Mouse (Mus musculus) heart, embryonic 15.5 days (tissue): ENCODE data around the gene Zfp691. TPM values are rescaled to one million over a fixed set of nuclear protein-coding genes. Genes with fewer than 3 reads are reported as not detected.

Experiments
- ATAC-seq: fragments of 200-750 bp; cut with Nextera tagmentation; replicated peaks from 2 replicates; pipeline ENCODE4 v1.8.0; 2017; ENCODE audit warnings: low read depth, moderate TSS enrichment; ENCODE audit not compliant: insufficient number of reproducible peaks, insufficient read depth, low FRiP score
- H3K27ac ChIP-seq: fragments of 300-500 bp; sonication (generic); 2 replicates; pipeline ENCODE4 v1.5.1; 2015; ENCODE audit warnings: mild to moderate bottlenecking, inconsistent platforms
- H3K27me3 ChIP-seq: fragments of 300-500 bp; sonication (generic); 2 replicates; pipeline ENCODE4 v1.6.1; 2015; ENCODE audit warnings: inconsistent platforms
- H3K36me3 ChIP-seq: fragments of 300-500 bp; sonication (generic); 2 replicates; pipeline ENCODE4 v1.6.1; 2015; ENCODE audit warnings: mild to moderate bottlenecking, inconsistent platforms
- H3K4me1 ChIP-seq: fragments of 300-500 bp; sonication (generic); replicated peaks from 2 replicates; pipeline ENCODE4 v1.6.1; 2015; ENCODE audit warnings: inconsistent platforms
- H3K4me2 ChIP-seq: fragments of 300-500 bp; sonication (generic); 2 replicates; pipeline ENCODE4 v1.6.1; 2015; ENCODE audit warnings: inconsistent platforms, mild to moderate bottlenecking, moderate library complexity
- H3K4me3 ChIP-seq: fragments of 300-500 bp; sonication (generic); 2 replicates; pipeline ENCODE4 v1.5.1; 2015; ENCODE audit warnings: mild to moderate bottlenecking, inconsistent platforms
- H3K9ac ChIP-seq: fragments of 300-500 bp; sonication (generic); 2 replicates; pipeline ENCODE4 v1.6.1; 2015; ENCODE audit warnings: mild to moderate bottlenecking, inconsistent platforms
- H3K9me3 ChIP-seq: fragments of 300-500 bp; sonication (generic); replicated peaks from 2 replicates; pipeline ENCODE4 v1.6.1; 2016; ENCODE audit warnings: inconsistent platforms
- WGBS: fragments of 180-500 bp; shearing (Covaris S2); methylation state at CpG from one replicate; pipeline ENCODE4 v1.1.7; 2015; ENCODE audit warnings: mixed read lengths; 5-methylcytosine and 5-hydroxymethylcytosine counted together
- polyA plus RNA-seq: library from polyadenylated mRNA; unstranded; fragments of >200 nt; fragmentation: Nextera tagmentation; extraction: Ambion mirVana; gene quantifications from 2 replicates; pipeline ENCODE4 v1.2.1, GENCODE M21; 2015

The Zfp691 gene
- 9.9 and 10.6 TPM in 2 replicates for polyA plus RNA-seq

DNA sequence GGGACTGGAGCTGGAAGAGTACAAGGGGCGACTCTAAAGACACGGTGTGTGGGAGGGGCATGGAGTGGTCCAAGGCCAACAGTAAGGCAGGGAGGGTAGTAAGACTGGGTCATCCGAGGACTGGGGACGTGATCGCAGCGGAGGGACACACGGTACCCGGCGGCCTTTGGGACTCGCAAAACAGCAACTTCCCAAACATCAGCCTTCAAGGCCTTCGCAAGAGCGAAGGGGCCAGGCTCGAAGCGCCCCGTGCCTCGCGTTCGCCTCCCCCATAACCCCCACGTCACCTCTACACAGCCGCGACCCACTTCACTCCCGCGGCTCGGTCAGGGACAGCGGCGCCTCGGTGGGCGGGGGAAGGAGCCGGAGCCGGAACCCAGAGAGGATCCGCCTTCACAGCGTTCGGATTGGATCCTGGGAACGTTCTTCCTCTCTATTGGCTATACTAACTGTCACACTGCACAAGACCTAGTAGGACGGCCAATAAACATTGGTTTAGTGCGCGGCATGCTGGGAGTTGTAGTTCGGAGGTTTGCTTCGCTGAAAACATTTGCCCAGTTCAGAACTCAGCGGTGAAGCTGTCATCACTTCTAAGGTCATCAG is at the start of gene Zfp691:
TSS of gene Zfp691 (minus strand) at position 345 of the 603 bp plus-strand sequence.
- H3K27ac ChIP-seq, result peak within 1 kb of the TSS; percentile 82
- H3K9me3 ChIP-seq, result no peaks in the 10 kb centered on the region
- WGBS, result under 1% methylated on average over 40 of the region's 40 CpGs
- H3K9ac ChIP-seq, result peak within 1 kb of the TSS; percentile 85
- H3K4me2 ChIP-seq, result peak within 1 kb of the TSS; percentile 65
- H3K4me1 ChIP-seq, result peaks cover 23% of the 10 kb centered on the region
- peak; percentile 99 for ATAC-seq
- H3K4me3 ChIP-seq, result peak within 1 kb of the TSS; percentile 80
- no peaks in the 10 kb centered on the region for H3K27me3 ChIP-seq
- peaks cover 17% of the 10 kb centered on the region for H3K36me3 ChIP-seq

DNA sequence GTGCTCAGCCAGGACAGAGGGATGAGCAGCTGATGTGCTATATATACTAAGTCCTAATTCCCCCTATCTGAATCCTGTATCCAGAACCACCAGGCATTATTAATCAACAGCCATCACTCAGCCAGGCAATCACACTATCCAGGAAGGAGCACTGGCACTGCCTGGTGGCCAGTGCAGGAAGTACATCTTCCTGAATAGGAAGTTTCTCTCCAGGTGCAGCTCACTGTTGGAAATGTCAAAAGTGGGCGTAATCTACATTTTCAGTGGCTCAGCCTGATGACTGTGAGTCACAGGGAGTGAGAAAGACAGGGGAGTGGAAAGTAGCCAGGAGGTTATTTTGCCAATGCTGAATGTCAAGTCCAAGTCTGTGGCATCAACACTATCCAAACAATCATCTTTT is 49.7 kb upstream of the Zfp691 start:
- ATAC-seq, result no peak
- Histone ChIP-seq H3K27ac (no peak overlapping the region), H3K9me3 (no peaks in the 10 kb centered on the region), H3K9ac (no peak overlapping the region), H3K27me3 (no peaks in the 10 kb centered on the region), H3K4me1 (no peaks in the 10 kb centered on the region), H3K4me3 (no peak overlapping the region), H3K4me2 (no peak overlapping the region), H3K36me3 (peaks cover 49% of the 10 kb centered on the region)
- 87% methylated on average over 1 of the region's 1 CpGs for WGBS

DNA sequence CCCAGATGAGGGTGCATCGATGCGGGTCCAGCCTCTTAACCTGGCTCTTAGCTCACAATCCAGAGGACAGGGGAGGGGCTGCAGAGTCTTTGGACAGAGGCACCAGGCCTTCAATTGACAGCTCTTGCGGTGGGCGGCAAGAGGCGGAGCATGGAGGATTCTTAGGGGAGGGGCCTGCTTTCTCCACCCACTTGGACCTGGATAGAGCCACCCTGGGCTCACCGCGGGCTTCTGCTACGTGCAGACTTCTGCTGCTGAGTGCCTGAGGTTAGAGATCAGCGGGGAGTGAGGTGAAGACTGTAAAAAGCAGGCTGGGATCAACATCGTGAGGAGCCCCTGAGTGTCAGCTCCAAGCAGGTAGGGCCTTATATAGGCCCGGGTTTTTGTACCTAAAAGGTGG is 44.2 kb upstream of the Zfp691 start, which contains the start of gene Tmem269:
TSS of gene Tmem269 (minus strand) at position 49 of the 400 bp plus-strand sequence.
- Histone ChIP-seq H3K9me3 (no peaks in the 10 kb centered on the region), H3K27me3 (no peaks in the 10 kb centered on the region), H3K36me3 (no peaks in the 10 kb centered on the region), H3K4me3 (no peak within 1 kb of the TSS), H3K9ac (no peak within 1 kb of the TSS), H3K4me1 (peaks cover 21% of the 10 kb centered on the region), H3K27ac (no peak within 1 kb of the TSS), H3K4me2 (no peak within 1 kb of the TSS)
- WGBS, result 14% methylated on average over 11 of the region's 11 CpGs
- ATAC-seq, result 0 out of 2 replicates have a peak, but pooled peaks have one; percentile 12

DNA sequence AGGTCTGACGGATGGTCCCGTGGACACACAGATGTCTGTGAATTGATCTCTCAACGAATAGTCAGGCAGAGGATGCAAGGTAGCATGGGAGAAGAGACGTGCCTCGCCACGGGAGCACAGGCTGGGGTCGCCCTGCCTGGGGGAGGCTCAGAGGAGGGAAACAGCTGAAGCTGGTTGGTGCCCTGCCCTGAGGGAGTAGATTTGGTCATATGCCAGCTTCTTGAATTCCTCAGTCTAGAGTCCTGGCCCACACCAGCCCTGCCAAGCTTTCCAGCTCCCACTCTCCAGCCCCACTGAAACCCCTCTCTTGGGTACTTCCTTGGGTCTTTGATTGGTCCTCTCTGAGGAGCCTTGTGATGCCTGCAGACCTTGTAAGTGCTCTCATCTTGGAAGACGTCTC is 42.7 kb upstream of the Zfp691 start:
- Histone ChIP-seq H3K4me3 (no peak overlapping the region), H3K4me1 (peaks cover 21% of the 10 kb centered on the region), H3K27ac (no peak overlapping the region), H3K9ac (no peak overlapping the region), H3K27me3 (no peaks in the 10 kb centered on the region), H3K36me3 (no peaks in the 10 kb centered on the region), H3K9me3 (no peaks in the 10 kb centered on the region), H3K4me2 (no peak overlapping the region)
- WGBS, result 61% methylated on average over 8 of the region's 8 CpGs
- peak; percentile 67 for ATAC-seq

DNA sequence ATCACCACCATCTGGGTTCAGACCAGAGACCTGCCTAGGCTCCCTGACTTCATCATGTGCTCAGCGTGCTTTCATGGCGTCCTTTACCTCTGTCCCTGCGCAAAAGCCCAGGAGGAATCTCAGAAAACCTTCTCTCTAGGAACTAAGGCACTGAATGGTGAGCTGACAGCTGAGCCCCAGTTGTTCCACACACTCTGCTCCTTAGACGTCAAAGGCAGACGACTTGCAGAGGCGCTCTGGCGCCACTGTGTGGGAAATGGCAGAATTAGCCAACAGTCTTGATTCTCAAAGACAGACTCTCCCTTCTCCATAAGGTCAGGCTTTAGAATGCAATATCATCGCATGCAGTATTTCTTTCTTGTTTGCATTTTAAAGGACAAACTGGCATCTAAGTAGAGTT is 30.7 kb upstream of the Zfp691 start:
- H3K36me3 ChIP-seq, result peaks cover 6% of the 10 kb centered on the region; the same call in 1 of the 2 replicates
- H3K4me1 ChIP-seq, result peaks cover 4% of the 10 kb centered on the region; the same call in 1 of the 2 replicates
- H3K9me3 ChIP-seq, result no peaks in the 10 kb centered on the region
- no peak for ATAC-seq
- H3K4me2 ChIP-seq, result no peak overlapping the region
- no peak overlapping the region for H3K4me3 ChIP-seq
- no peak overlapping the region for H3K9ac ChIP-seq
- no peaks in the 10 kb centered on the region for H3K27me3 ChIP-seq
- 16% methylated on average over 8 of the region's 8 CpGs for WGBS
- no peak overlapping the region for H3K27ac ChIP-seq

DNA sequence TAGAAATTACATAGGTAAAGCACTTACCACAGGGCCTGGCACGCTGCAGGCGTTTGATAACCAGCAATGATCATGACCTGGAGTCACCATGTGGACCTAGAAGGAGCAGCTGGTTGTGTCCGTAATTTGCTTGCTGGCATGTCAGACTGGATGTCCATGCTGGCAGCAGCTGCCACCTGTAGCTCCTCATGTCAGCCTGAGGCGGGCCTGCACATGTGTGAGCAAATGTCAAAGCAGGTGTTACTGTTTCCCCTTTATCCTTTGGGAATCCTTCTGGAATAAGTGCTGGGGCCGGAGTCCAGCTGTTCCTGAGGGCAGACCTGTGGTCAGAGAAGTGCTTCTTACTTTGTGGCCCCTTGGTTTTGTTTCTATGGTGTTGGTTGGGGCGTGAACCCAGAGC is 24.1 kb upstream of the Zfp691 start:
- peaks cover 28% of the 10 kb centered on the region for H3K4me1 ChIP-seq
- H3K4me2 ChIP-seq, result no peak overlapping the region

DNA sequence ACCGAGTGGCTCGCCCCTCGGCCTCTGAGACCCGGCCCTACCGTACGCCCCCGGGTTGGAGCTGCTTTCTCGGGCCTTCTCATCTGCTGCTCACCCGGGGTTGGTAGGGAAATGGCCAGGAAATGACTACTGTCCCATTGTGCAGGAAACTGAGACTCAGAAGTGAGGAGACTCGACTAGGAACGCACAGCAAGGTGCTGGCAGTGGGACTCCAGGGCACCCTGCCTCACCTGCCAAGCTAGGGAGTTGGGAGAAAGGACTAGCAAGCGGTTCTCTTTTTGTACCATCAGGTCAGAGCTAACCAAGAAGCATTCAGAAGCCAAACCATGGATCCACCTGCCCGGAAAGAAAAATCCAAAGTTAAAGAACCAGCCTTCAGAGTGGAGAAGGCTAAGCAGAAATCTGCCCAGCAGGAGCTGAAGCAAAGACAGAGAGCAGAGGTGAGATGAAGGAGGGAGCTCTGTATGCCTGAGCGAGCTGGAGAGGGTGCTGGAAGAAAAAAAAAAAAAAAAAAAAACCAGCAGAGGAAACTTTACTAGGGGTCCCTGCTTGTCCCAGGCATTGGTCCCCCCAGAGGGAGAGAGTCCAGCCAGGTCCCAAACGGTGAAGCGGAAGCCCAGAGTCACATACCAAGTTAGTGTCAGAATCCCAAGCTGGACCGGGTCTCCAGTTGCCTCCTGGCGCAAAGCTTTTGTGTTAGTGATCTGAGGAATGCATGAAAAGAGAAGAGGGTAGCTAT is 21.8 kb upstream of the Zfp691 start:
- Histone ChIP-seq H3K36me3 (no peaks in the 10 kb centered on the region), H3K27me3 (no peaks in the 10 kb centered on the region), H3K4me3 (peak overlapping the region; percentile 77), H3K4me1 (peaks cover 28% of the 10 kb centered on the region), H3K9me3 (no peaks in the 10 kb centered on the region), H3K9ac (peak overlapping the region; percentile 80), H3K27ac (peak overlapping the region; percentile 76), H3K4me2 (peak overlapping the region; percentile 74)
- peak; percentile 9; the same call in 1 of the 2 replicates for ATAC-seq
- 10% methylated on average over 18 of the region's 18 CpGs for WGBS

More for the DNA sequence above, 24.1 kb upstream of the Zfp691 start:
- ATAC-seq, result no peak
- Histone ChIP-seq H3K9me3 (no peaks in the 10 kb centered on the region), H3K4me3 (no peak overlapping the region), H3K36me3 (peaks cover 6% of the 10 kb centered on the region; the same call in 1 of the 2 replicates), H3K27ac (no peak overlapping the region), H3K9ac (no peak overlapping the region), H3K27me3 (no peaks in the 10 kb centered on the region)
- WGBS, result 86% methylated on average over 6 of the region's 6 CpGs

DNA sequence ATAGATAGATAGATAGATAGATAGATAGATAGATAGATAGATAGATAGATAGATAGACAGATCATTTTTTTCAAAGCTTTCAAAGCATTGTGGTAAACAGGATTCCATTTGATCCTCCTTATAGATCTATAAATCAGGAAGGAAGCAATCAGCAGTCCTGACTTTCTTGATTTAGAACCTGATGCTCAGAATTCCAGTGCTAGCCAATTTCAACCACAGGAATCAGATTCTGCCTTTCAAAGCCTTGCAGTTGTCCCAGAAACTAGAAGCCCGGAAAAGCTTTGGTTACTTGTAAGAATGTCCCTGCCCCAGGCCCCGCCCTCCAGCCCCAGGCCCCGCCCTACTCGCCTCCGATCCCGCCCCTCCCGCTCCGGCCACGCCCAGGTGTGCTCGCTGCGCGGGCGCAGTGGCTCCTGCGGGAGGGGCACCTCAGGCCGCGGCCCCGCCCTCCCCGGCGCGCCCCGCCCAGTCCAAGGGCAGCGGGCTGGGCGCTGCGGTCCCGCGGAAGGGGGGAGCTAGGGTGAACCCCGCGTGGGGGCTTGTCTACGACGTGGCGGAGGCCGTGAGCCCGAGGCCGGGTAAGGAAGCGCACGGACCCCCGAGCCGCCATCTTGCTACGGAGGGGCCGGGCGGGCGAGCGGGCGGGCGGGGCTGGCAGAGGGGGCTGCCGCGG is 21.1 kb upstream of the Zfp691 start, which contains the start of gene Svbp:
TSS of gene Svbp (plus strand) at position 398 of the 673 bp plus-strand sequence.
- WGBS, result under 1% methylated on average over 32 of the region's 47 CpGs
- peak within 1 kb of the TSS; percentile 80 for H3K9ac ChIP-seq
- H3K27me3 ChIP-seq, result no peaks in the 10 kb centered on the region
- no peaks in the 10 kb centered on the region for H3K36me3 ChIP-seq
- no peaks in the 10 kb centered on the region for H3K9me3 ChIP-seq
- ATAC-seq, result peak; percentile 94
- peak within 1 kb of the TSS; percentile 74 for H3K4me2 ChIP-seq
- H3K4me3 ChIP-seq, result peak within 1 kb of the TSS; percentile 77
- H3K27ac ChIP-seq, result peak within 1 kb of the TSS; percentile 76
- H3K4me1 ChIP-seq, result peaks cover 28% of the 10 kb centered on the region

DNA sequence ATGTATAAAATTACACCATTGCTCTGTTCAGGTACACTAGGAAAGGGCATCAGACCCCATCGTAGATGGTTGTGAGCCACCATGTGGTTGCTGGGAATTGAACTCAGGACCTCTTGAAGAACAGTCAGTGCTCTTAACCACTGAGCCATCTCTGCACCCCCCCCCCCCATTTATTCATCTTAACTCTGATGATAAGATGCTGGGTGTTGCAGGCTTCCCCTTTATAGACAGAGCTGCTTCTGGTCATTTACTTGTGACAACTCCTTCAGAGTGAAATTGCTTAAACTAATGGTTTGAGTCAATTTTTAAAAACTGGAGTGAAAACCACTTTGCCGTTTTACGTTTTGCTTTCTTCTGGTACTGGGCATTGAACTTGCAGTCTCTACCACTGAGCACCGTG is 18.8 kb upstream of the Zfp691 start:
- no peaks in the 10 kb centered on the region for H3K27me3 ChIP-seq
- no peak overlapping the region for H3K27ac ChIP-seq
- no peak overlapping the region for H3K4me3 ChIP-seq
- H3K4me2 ChIP-seq, result no peak overlapping the region
- H3K4me1 ChIP-seq, result peaks cover 23% of the 10 kb centered on the region
- no peaks in the 10 kb centered on the region for H3K36me3 ChIP-seq
- H3K9ac ChIP-seq, result no peak overlapping the region
- WGBS, result 84% methylated on average over 4 of the region's 4 CpGs
- no peak for ATAC-seq
- no peaks in the 10 kb centered on the region for H3K9me3 ChIP-seq

DNA sequence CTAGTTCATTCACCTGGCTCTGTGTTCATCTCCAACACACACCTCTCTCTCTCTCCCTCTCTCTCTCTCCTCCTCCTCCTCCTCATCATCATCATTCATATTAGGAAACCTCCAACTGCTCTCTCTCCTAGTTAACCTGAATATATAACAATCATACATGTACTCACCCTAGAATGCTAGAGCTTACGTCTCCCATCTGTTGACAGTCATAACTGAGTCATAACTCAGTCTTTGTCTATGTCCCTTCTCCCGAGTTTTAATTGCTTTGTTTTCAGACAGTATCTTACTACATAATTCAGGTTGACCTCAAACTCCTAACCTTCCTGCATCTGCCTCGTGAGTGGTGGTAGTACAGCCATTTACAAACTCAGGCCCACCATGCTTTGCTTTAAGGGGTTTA is 17.3 kb upstream of the Zfp691 start:
- H3K4me2 ChIP-seq, result no peak overlapping the region
- H3K4me3 ChIP-seq, result no peak overlapping the region
- no peaks in the 10 kb centered on the region for H3K36me3 ChIP-seq
- H3K9me3 ChIP-seq, result no peaks in the 10 kb centered on the region
- no peak for ATAC-seq
- no peak overlapping the region for H3K27ac ChIP-seq
- WGBS, result 68% methylated on average over 3 of the region's 3 CpGs
- H3K9ac ChIP-seq, result no peak overlapping the region
- H3K27me3 ChIP-seq, result no peaks in the 10 kb centered on the region
- H3K4me1 ChIP-seq, result peaks cover 12% of the 10 kb centered on the region

DNA sequence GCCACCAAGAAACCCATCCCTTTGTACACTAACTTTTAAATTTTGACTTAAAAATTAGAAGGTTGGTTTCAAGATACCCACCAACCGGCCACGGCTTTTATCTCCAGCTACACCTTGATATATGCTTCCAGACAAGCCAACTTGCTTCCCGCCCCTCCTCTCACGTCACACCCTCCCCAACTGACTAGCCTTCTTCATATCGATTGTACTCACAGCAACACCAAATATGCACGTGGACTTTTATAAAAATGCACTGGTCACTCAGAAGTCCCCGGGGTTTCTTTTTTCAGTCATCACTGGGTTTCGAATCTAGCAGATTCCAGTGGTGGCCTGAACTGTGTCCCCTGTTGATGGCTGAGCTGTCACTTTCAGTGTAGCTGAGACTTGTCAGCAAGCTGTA is 16.6 kb upstream of the Zfp691 start:
- 73% methylated on average over 8 of the region's 8 CpGs for WGBS
- H3K4me1 ChIP-seq, result peaks cover 5% of the 10 kb centered on the region
- H3K4me2 ChIP-seq, result no peak overlapping the region
- ATAC-seq, result no peak
- no peaks in the 10 kb centered on the region for H3K27me3 ChIP-seq
- no peaks in the 10 kb centered on the region for H3K36me3 ChIP-seq
- H3K4me3 ChIP-seq, result no peak overlapping the region
- no peak overlapping the region for H3K27ac ChIP-seq
- no peaks in the 10 kb centered on the region for H3K9me3 ChIP-seq
- H3K9ac ChIP-seq, result no peak overlapping the region
